Mouse (Mus musculus): ENCODE results near the gene Atp6v1f.

Atp6v1f gene

GRCm38 (mm10) chr6:29467583-29468354 lies at the start of gene Atp6v1f:
Atp6v1f (plus strand) TSS chr6:29467718.
- peak; percentile 93 for DNase-seq

- DNase-seq: no peak
These were observed 46.9 kb upstream of the Atp6v1f start for GRCm38 (mm10) chr6:29420596-29420995.

- DNase-seq: no peak
These were observed 42.4 kb upstream of the Atp6v1f start for GRCm38 (mm10) chr6:29425118-29425517.

GRCm38 (mm10) chr6:29426331-29426730 lies 41.2 kb upstream of the Atp6v1f start:
- DNase-seq: no peak

GRCm38 (mm10) chr6:29428171-29428570 lies 39.3 kb upstream of the Atp6v1f start:
- no peak for DNase-seq

DNA sequence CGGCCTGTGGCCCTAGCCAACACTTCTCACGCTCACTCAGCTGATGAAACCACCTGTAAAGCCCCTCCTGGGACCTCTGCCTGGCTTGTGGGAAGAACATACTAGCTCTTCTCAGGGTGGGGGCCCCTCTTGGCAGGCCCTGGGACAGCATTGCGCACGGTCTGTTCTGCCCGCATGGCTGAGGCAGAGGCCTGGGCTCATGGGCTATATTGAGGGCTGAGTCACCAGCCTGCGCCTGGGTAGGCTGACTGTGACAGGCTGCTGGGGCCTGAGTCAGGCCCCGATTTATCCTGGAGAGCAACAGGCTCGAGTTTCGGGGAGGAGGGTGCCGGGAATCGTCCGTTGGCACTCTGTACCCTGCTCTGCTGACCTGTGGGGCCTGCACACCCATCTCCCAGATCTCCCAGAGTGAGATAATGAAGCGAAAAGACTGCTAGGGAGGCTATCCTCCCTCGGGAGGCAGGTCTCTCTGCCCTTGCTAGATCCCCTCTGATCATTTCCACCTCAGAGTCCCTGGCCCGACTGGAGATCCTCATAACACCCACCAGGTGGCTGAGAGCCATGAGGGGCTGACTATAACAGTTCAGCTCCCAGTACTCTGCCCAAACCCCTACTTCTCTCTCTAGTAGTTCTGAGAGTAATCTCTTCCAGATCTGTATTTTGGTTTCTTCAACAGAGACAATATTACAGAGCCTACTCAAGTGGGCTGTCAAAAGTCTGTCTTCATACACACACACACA lies 36.7 kb upstream of the Atp6v1f start:
- no peak for DNase-seq

DNA sequence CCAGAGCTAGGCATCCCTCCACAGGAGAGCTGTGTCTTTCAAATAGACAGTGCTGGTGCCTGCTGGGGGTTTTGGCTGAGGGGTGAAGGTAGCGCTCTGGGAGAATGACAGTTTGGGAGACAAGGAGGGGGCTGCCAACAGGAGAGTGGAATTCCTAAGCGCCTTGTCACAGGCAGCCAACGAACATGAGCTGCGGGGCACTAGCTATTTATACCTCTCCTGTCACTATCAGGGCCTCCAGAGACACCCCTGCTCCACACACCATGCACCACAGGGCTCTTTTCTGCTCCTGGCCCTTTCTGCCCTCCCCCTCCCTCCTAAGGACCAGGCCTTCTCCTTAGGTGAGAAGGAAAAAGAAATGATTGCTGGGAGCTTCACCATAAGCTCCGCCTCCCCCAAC lies 36.0 kb upstream of the Atp6v1f start:
- DNase-seq: no peak

DNA sequence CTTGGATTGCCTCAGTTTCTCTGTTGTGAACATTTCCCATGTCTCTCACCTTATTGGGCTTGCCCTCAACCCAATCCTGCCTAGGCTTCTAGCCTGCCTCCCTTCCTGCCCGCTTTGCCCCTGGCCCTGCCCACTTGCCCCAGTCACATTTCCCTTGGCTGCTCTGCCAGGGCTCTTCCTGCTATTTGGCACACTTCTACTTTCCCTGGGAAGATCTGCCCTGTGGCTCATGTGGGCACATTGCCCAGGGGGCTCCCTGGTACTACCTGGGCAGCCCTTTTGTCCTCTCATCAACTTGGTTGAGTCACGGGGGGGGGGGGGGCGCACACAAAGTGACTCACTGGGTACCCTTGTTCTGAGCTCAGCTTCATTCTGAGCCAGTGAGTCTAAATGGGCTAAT lies 35.4 kb upstream of the Atp6v1f start:
- no peak for DNase-seq

GRCm38 (mm10) chr6:29432676-29433037 lies 34.9 kb upstream of the Atp6v1f start:
- DNase-seq: no peak

- DNase-seq: no peak
These were observed 34.3 kb upstream of the Atp6v1f start, which contains the start of gene Flnc for GRCm38 (mm10) chr6:29433038-29433803. Flnc (plus strand) TSS chr6:29433256.

- no peak for DNase-seq
These were observed 33.4 kb upstream of the Atp6v1f start for GRCm38 (mm10) chr6:29433804-29434795.

DNA sequence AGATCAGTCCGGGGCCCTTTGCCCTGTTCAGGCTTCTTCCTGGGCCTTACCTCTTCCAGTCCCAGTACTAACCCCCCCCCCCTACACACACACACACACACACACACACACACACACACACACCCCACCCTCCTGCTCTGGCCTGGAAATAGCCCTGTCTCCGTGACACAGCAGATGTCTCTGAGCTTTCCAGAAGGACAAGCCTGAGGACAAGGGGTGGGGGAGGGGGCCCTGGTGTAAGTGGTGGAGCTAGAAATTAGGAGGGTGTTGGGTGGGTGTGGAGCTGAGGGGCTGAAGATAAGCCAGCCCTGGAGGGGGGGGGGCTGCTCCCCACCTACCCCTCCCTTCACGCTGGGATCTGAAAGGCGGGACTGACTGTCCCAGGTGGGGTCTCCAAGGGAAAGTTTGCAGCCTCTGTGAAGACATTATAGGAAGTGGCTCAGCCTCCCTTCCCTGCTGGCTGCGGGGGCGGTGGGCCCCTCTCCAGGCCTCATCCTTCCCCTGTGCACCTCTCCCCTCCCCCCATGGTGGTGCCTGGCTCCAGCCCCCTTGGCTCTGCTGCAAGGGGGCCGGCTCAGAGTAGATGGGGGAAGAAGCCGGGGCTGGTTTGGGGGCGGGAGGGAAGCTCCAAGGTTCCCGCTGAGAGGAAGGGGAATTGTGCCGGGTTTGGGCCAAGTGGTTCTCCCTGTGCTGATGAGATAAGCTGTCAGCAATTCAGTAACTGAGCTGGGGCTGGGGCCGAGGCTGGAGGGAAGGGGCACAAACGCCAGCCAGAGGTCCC lies 32.4 kb upstream of the Atp6v1f start:
- DNase-seq: no peak

- DNase-seq: peak; percentile 80
These were observed 31.5 kb upstream of the Atp6v1f start for GRCm38 (mm10) chr6:29435940-29436451.

DNA sequence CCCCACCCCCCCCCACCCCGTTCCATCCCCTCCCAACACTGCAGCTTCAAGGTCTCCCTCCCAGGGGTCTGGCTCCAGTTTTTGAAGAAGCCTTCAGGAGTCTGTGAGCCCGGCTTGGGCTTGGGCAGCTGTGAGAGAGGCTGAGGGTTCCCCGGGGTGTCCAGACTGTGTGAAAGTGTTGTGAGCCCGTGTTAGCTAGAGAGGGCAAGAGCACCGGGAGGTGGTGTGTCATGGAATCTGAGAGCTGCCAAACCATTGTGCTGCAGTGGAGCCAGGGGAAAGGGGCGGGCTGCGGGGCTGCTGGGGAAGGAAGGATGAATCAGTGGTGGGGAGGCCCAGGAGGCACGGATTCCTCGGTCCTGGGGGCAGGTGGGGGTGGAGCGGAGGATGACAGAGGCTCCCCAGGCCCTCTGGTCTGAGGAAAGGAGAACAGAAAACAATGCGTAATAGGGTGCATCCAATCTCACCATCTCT lies 31.0 kb upstream of the Atp6v1f start:
- DNase-seq: peak; percentile 60

DNA sequence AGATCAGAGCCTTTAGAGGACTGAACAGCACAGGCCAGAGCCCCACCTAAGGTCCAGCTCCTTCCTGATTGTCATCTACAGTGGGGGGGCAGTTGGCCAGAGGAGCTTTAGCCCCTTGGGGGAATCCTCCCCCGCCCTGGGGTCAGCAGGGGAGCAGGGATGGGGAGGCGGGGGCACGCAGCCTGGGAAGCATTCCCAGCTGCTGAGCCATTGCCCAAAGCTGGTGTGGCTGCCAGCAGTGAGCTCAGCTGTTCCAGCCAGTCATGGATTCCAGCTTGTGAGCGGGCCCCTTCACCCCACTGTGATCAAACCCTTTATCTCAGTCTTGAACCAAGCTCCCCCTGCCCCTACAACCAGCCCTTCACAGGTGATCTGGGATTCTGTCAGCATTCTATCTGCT lies 28.3 kb upstream of the Atp6v1f start:
- no peak for DNase-seq

DNA sequence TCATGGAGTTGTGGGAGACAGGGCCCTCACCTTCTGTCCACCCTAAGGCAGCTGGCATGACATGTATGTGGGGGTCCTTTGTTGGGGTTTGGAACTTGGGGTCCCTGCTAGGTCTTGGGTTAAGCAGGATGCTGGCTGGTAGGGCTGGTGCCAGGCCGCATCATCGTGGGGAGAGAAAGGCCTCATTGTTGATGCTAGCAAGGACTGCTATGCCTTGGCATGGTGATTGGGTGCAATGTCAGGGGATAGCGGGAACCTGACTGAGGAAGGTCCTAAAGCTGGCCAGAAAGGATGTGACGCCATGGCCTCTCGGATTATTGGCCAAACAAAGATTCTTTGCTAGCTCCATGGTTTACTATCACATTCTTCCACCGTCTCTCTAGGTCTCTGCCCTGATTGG lies 27.7 kb upstream of the Atp6v1f start:
- DNase-seq: peak; percentile 52

GRCm38 (mm10) chr6:29444773-29445172 lies 22.7 kb upstream of the Atp6v1f start:
- no peak for DNase-seq

- DNase-seq: no peak
These were observed 22.2 kb upstream of the Atp6v1f start for GRCm38 (mm10) chr6:29445354-29445753.

DNA sequence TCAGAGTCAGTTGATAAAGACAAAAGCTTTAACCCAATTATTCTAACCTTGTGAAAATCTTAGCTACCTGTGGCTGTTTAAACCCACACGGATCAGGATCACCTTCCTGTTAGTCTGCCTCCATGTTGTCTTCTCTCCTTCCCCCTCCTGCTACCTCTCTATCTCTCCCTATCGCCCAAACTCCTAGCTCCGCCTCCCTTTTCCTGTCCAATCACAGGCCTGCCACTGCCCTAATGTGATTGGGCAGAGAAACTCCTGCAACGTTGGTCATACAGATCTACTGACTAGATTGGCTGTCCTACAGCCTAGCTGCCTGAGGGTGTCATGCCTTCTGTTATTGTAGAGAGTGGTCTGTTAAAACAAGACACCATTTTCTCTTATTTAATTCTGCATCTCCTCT lies 17.7 kb upstream of the Atp6v1f start:
- DNase-seq: no peak

DNA sequence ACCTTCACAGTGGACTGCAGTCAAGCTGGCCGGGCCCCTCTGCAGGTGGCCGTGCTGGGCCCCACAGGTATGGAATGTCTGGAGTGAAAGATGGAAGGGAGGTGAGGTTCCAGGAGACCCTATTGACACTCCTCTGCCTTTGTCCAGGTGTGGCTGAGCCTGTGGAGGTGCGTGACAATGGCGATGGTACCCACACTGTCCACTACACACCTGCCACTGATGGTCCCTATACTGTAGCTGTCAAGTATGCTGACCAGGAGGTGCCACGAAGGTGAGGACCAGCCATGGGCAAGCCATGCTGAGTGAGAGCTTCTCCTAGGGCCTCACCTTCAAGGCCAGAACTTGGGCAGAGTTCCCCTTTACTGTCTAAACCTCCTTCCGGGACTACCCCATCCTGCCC lies 16.9 kb upstream of the Atp6v1f start:
- no peak for DNase-seq

- DNase-seq: no peak
These were observed 6.0 kb upstream of the Atp6v1f start for GRCm38 (mm10) chr6:29461502-29461901.
